ENCODE assay signal across 29 mouse cellular contexts in genomic region chr1:192900913-192901312, GRCm38 (mm10). TPM values are rescaled to one million over a fixed set of nuclear protein-coding genes. Genes with fewer than 3 reads are reported as not detected.
DNase-seq lines count a peak whose midpoint lies in the region; ATAC-seq and TF ChIP-seq lines count a peak whose summit lies in the region.
"Had no signal": no experiment of that assay in that cellular context is flagged by ENCODE, and none has a peak within 500 bp of the region (broad histone marks: within the 10 kb centered on the region; RNA-seq: fewer than 3 reads in every experiment).

No protein-coding gene starts in this region.

- peak overlapping the region; percentile 52; the same call in 1 of the 2 replicates for H3K27ac ChIP-seq in kidney, embryonic 14.5 days (ENCODE audit: low read depth, low read length)
- H3K27ac ChIP-seq in kidney, postnatal 0 days, result peak overlapping the region; percentile 28
- H3K27ac ChIP-seq in lung, embryonic 14.5 days (ENCODE audit: low read depth), result 0 out of 2 replicates have a peak overlapping the region, but pooled peaks have one; percentile 13
- H3K27ac ChIP-seq: embryonic facial prominence, embryonic 10.5 days; embryonic facial prominence, embryonic 13.5 days; forebrain, embryonic 12.5 days; forebrain, embryonic 15.5 days; heart, embryonic 15.5 days; hindbrain, embryonic 10.5 days; hindbrain, embryonic 13.5 days had no signal

- ATAC-seq in kidney, embryonic 14.5 days (ENCODE audit: low FRiP score, low TSS enrichment), result peak; percentile 84
- ATAC-seq in kidney, postnatal 0 days (replicated peaks; ENCODE audit: low FRiP score, low read depth), result no peak; the same call in 1 of the 2 replicates
- ATAC-seq in lung, embryonic 14.5 days (ENCODE audit: insufficient read depth), result peak; percentile 42; the same call in 1 of the 2 replicates
- ATAC-seq in activated CD4-positive, CD25-positive, alpha-beta regulatory T cell, adult 4 months, result no peak
- ATAC-seq: CD4-positive, CD25-positive, alpha-beta regulatory T cell, adult 4 months; forebrain, embryonic 15.5 days had no signal

- no peak for TF ChIP-seq CTCF in kidney, postnatal 0 days (IDR thresholded peaks at IDR 0.05; ENCODE audit: low read depth)
- no peak for TF ChIP-seq CTCF in lung, embryonic 14.5 days (IDR thresholded peaks at IDR 0.05; ENCODE audit: low read depth)

- no peak for DNase-seq in kidney, postnatal 36 days
- DNase-seq in kidney, postnatal 0 days (ENCODE audit: low spot score), result peak; percentile 93
- no peak for DNase-seq in kidney, postnatal 10 days
- peak; percentile 49 for DNase-seq in lung, embryonic 14.5 days
- DNase-seq in lung, postnatal 10 days, result no peak
- DNase-seq in forelimb bud, embryonic 11.5 days (ENCODE audit: low read depth, low spot score), result peak; percentile 21
- DNase-seq: adrenal gland, adult 8-10 months; adrenal gland, postnatal 25 days; cerebellum, adult 11-12 months; cerebellum, adult 8-10 months; cerebellum, postnatal 10 days; cerebellum, postnatal 36 days; embryo, embryonic 11 days; gastrocnemius, postnatal 10 days; gastrocnemius, postnatal 36 days; heart, postnatal 10 days; heart, postnatal 36 days had no signal

- H3K9ac ChIP-seq in kidney, embryonic 14.5 days (ENCODE audit: low read depth, low read length), result no peak overlapping the region
- no peak overlapping the region for H3K9ac ChIP-seq in kidney, postnatal 0 days (ENCODE audit: low read depth, low read length)
- no peak overlapping the region for H3K9ac ChIP-seq in lung, embryonic 14.5 days
- H3K9ac ChIP-seq: embryonic facial prominence, embryonic 13.5 days; forebrain, embryonic 12.5 days; forebrain, embryonic 15.5 days; heart, embryonic 12.5 days; heart, embryonic 15.5 days; hindbrain, embryonic 13.5 days had no signal

- no peak overlapping the region for H3K4me2 ChIP-seq in kidney, embryonic 14.5 days (replicated peaks; ENCODE audit: low read depth, low read length)
- H3K4me2 ChIP-seq in kidney, postnatal 0 days (ENCODE audit: low read length), result no peak overlapping the region
- H3K4me2 ChIP-seq in lung, embryonic 14.5 days, result no peak overlapping the region
- H3K4me2 ChIP-seq: embryonic facial prominence, embryonic 13.5 days; forebrain, embryonic 12.5 days; forebrain, embryonic 15.5 days; heart, embryonic 12.5 days; heart, embryonic 15.5 days; hindbrain, embryonic 13.5 days had no signal

- H3K4me1 ChIP-seq in kidney, embryonic 14.5 days (ENCODE audit: control insufficient read depth, insufficient read depth, low read length), result peaks cover 4% of the 10 kb centered on the region; the same call in 1 of the 2 replicates
- H3K4me1 ChIP-seq in kidney, postnatal 0 days (replicated peaks; ENCODE audit: insufficient read depth, low read length), result no peaks in the 10 kb centered on the region
- H3K4me1 ChIP-seq in lung, embryonic 14.5 days (ENCODE audit: insufficient read depth), result peaks cover 5% of the 10 kb centered on the region; the same call in 1 of the 2 replicates
- H3K4me1 ChIP-seq: embryonic facial prominence, embryonic 13.5 days; forebrain, embryonic 12.5 days; forebrain, embryonic 15.5 days; heart, embryonic 15.5 days; hindbrain, embryonic 13.5 days had no signal

- H3K36me3 ChIP-seq in kidney, embryonic 14.5 days (ENCODE audit: control insufficient read depth, insufficient read depth, low read length), result no peaks in the 10 kb centered on the region
- H3K36me3 ChIP-seq in kidney, postnatal 0 days (ENCODE audit: insufficient read depth, low read length), result no peaks in the 10 kb centered on the region
- no peaks in the 10 kb centered on the region for H3K36me3 ChIP-seq in lung, embryonic 14.5 days (ENCODE audit: insufficient read depth)
- H3K36me3 ChIP-seq: embryonic facial prominence, embryonic 13.5 days; heart, embryonic 12.5 days; heart, embryonic 15.5 days had no signal

- no peaks in the 10 kb centered on the region for H3K27me3 ChIP-seq in kidney, embryonic 14.5 days (ENCODE audit: control insufficient read depth, insufficient read depth, low read length)
- no peaks in the 10 kb centered on the region for H3K27me3 ChIP-seq in kidney, postnatal 0 days (ENCODE audit: insufficient read depth, low read length)
- H3K27me3 ChIP-seq in lung, embryonic 14.5 days (ENCODE audit: insufficient read depth, low read length), result no peaks in the 10 kb centered on the region
- H3K27me3 ChIP-seq: embryonic facial prominence, embryonic 13.5 days; forebrain, embryonic 12.5 days; forebrain, embryonic 15.5 days; heart, embryonic 12.5 days; heart, embryonic 15.5 days; hindbrain, embryonic 13.5 days had no signal

- no peaks in the 10 kb centered on the region for H3K9me3 ChIP-seq in kidney, embryonic 14.5 days (ENCODE audit: control insufficient read depth, low read length)
- no peaks in the 10 kb centered on the region for H3K9me3 ChIP-seq in kidney, postnatal 0 days (replicated peaks; ENCODE audit: low read length)
- H3K9me3 ChIP-seq in lung, embryonic 14.5 days (ENCODE audit: low read depth, low read length), result no peaks in the 10 kb centered on the region
- H3K9me3 ChIP-seq: embryonic facial prominence, embryonic 10.5 days; forebrain, embryonic 12.5 days; forebrain, embryonic 15.5 days; heart, embryonic 15.5 days; hindbrain, embryonic 10.5 days; hindbrain, embryonic 13.5 days had no signal

- no peak overlapping the region for H3K4me3 ChIP-seq in kidney, embryonic 14.5 days (ENCODE audit: low read length)
- no peak overlapping the region for H3K4me3 ChIP-seq in kidney, postnatal 0 days (replicated peaks; ENCODE audit: low read depth, low read length)
- H3K4me3 ChIP-seq in lung, embryonic 14.5 days (ENCODE audit: low read depth, low read length), result no peak overlapping the region
- H3K4me3 ChIP-seq: embryonic facial prominence, embryonic 10.5 days; embryonic facial prominence, embryonic 13.5 days; erythroblast, embryonic 14.5 days; forebrain, embryonic 12.5 days; forebrain, embryonic 15.5 days; heart, embryonic 12.5 days; heart, embryonic 15.5 days; hindbrain, embryonic 10.5 days; hindbrain, embryonic 13.5 days had no signal

- WGBS in kidney, embryonic 14.5 days, result 16% methylated on average over 3 of the region's 3 CpGs
- WGBS in kidney, postnatal 0 days, result 11% methylated on average over 3 of the region's 3 CpGs
- 26% methylated on average over 3 of the region's 3 CpGs for WGBS in lung, embryonic 14.5 days

RNA-seq across cellular contexts. Expression of gene Sertad4, which starts 45.4 kb away (rescaled TPM):
- 15.7 and 23.9 TPM in 2 replicates for polyA plus RNA-seq in kidney, embryonic 14.5 days (2014; fragmentation: Nextera tagmentation; extraction: Ambion mirVana)
- polyA plus RNA-seq in kidney, postnatal 0 days (2015; fragmentation: Nextera tagmentation; extraction: Ambion mirVana), result 20.0 and 20.4 TPM in 2 replicates
- polyA plus RNA-seq in lung, embryonic 14.5 days (2014; fragmentation: Nextera tagmentation; extraction: Ambion mirVana), result 22.8 and 23.5 TPM in 2 replicates
- not detected for polyA plus RNA-seq in activated CD4-positive, CD25-positive, alpha-beta regulatory T cell, adult 4 months (2017; shearing (Covaris generic))
- polyA plus RNA-seq: CD4-positive, CD25-positive, alpha-beta regulatory T cell, adult 4 months had no signal

Comparison
In these comparisons a context has a peak if more than half of its experiments do, and no peak if none do; other contexts are left out.
1. ATAC-seq: peak in kidney, embryonic 14.5 days (single experiment) and lung, embryonic 14.5 days (single experiment); none in kidney, postnatal 0 days (single experiment) and activated CD4-positive, CD25-positive, alpha-beta regulatory T cell, adult 4 months (single experiment).
2. DNase-seq: peak in kidney, postnatal 0 days (single experiment), lung, embryonic 14.5 days (single experiment) and forelimb bud, embryonic 11.5 days (single experiment); none in kidney, postnatal 36 days (0 of 2), kidney, postnatal 10 days (single experiment) and lung, postnatal 10 days (single experiment).
3. RNA of gene Sertad4, which starts 45.4 kb away (polyA plus RNA-seq): 15.7 to 23.9 TPM in kidney, embryonic 14.5 days, 22.8 to 23.5 TPM in lung, embryonic 14.5 days and 20.0 to 20.4 TPM in kidney, postnatal 0 days; not detected in activated CD4-positive, CD25-positive, alpha-beta regulatory T cell, adult 4 months; every median in the first group is over 10 times any median in the second.
4. Peak in every context shown above with its lines, with median percentiles within 50 percentile points of each other: H3K27ac ChIP-seq.